Mouse (Mus musculus) cerebellum, adult 11-12 months (tissue): ENCODE data around the gene Srpk2.
"Not testable (repeated sequence)": the region's sequence is repeated elsewhere in the genome, so short reads cannot be mapped to it uniquely, and the experiment has no call there.

ENCODE experiments used
- DNase-seq: peaks from one replicate; pipeline ENCODE4 v3.0.0; 2022

Gene Srpk2

GRCm38 (mm10) chr5:23561227-23561626, 123.2 kb downstream of the Srpk2 start:
- no peak for DNase-seq

GRCm38 (mm10) chr5:23560171-23560570, 124.2 kb downstream of the Srpk2 start:
- DNase-seq: no peak

- DNase-seq: no peak
Observed at GRCm38 (mm10) chr5:23556007-23556770, 128.2 kb downstream of the Srpk2 start.

GRCm38 (mm10) chr5:23553338-23553737, 131.1 kb downstream of the Srpk2 start:
- not testable (repeated sequence) for DNase-seq

DNA sequence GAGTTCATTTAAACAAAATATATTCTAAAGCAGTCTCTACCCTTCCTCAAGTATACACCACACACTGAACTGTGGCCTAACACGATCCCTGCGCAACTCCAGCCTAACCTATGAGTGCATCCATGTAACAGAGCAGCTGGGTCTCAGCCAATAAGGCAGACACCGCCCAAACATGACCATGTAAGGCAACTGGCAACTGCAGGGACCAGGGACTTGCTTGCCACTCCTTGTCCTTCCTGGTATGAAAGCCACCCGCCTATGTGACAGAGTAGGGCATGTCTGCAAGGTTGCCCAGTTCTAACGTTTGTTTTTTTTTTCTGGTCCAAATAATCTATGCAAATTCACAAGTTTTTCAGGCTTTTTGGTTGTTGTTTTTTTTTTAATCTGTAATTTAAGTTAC, 132.7 kb downstream of the Srpk2 start:
- DNase-seq: peak; percentile 15

GRCm38 (mm10) chr5:23535692-23536091, 148.7 kb downstream of the Srpk2 start:
- DNase-seq: no peak

GRCm38 (mm10) chr5:23531541-23532096, 152.8 kb downstream of the Srpk2 start:
- no peak for DNase-seq

DNA sequence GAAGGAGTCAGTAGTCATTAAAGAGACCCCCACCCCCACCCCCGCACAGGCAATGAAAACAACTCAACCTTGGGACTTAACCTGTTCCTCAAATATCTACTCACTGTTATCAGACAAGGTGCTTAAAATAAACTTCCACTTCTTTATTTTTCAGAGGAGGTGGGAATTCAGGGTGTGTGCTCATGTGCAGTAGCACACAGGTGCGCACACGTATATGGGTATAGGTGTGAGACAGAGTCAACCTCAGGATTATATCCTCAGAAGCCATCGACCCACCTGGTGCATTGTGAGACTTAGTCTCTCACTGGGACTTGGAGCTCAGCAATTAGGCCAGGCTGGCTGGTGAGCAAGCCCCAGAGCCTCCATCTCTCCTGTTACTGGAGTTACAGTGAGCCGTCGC, 153.3 kb downstream of the Srpk2 start:
- no peak for DNase-seq

- DNase-seq: no peak
Observed at GRCm38 (mm10) chr5:23524621-23525020, 159.8 kb downstream of the Srpk2 start.

DNA sequence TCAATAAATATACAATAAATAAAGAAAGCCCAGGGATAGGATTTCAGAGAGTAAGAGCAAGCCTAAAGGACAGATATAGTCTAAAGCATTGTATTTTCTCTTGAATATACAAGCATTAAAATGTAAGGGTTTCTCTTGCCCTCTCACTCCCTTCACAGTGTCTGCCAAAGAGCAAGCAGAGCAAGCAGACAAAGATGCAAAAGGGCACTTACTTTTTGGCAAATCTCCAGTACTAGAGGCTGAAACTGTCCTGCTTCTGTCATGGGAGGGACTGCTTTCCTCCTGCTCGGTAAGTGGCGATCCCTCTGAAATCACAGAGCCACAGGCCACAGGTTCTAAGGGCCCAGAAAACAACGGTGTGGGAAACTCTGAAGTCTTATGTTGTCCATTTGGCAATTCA, 160.5 kb downstream of the Srpk2 start:
- no peak for DNase-seq

- DNase-seq: no peak
Observed at GRCm38 (mm10) chr5:23521645-23522044, 162.8 kb downstream of the Srpk2 start.

DNA sequence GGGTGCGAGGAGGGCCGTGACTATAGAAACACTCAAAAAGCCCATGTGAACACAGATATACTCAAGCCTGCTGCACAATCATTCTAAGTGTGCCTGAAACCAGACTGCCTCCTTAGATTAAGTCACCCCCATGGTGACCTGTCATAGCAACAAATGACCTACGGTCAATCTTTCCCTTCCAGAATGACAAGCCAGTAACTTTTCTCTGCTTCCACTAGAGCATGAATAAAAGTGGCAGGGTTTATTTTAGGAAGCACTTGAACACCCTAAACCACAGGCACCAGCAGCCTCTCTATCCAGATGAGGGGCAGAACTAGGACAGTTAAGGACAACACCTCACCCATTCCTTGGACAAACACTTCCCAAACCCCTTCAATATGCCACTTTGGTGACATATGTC, 164.7 kb downstream of the Srpk2 start:
- DNase-seq: no peak

DNA sequence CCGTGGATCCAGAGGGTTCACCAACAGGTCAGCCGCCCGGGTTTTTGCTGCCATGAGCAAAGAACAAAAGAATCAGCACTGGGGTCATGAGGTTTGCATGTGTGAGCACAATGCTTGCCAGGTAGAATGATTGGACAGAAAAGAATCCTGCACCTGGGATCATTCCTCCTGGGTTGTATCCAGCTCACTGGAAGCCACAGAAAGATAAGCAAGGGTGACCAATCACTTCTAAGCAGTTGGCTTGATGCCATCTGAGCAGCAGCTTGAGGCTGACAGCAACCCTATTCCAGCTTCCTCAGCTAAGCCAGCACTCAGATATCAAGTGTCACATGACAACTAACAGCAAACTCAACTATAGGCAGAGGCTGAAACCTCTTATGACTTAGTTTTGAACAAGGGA, 165.7 kb downstream of the Srpk2 start:
- peak; percentile 51 for DNase-seq

GRCm38 (mm10) chr5:23517839-23518238, 166.6 kb downstream of the Srpk2 start:
- peak; percentile 42 for DNase-seq

DNA sequence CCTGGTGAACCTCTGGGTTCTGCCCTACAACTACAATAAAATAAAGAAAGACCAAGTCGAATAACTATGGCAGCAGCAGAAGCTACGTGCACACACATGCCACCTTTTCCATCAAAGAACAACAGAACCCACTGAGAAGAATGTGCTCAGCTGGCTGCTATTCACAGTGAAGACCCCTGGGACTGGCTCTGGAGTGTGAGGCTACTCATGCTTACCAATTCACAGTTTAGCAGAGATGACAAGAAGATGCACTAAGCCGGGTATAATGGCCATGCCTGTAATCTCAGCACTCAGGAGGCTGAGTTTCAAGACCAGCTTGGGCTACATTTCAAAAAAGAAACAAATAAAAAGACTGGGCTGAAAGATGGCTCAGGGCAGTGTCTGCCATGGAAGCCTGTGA, 167.5 kb downstream of the Srpk2 start:
- DNase-seq: no peak

- DNase-seq: no peak
Observed at GRCm38 (mm10) chr5:23515038-23515437, 169.4 kb downstream of the Srpk2 start.

- DNase-seq: no peak
Observed at GRCm38 (mm10) chr5:23513468-23513867, 170.9 kb downstream of the Srpk2 start.

DNA sequence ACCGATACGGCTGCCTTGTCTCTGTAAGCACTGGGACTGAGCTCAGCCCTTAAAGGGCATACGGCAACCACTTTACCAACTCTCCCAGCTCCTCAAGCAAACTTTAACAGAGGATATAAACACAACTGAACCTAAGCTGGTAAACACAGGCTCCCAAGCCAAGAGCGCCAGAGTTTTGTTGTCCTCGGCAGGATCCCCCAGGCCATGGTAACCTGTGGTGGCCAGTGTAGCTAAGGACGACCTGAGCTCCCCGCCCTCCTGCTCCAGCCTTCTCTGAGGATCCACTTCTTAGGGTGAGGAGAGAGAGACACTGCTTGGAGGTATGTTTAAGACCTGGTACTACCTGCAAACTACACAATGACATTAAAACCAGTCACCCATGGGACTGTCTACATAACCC, 171.9 kb downstream of the Srpk2 start:
- no peak for DNase-seq

DNA sequence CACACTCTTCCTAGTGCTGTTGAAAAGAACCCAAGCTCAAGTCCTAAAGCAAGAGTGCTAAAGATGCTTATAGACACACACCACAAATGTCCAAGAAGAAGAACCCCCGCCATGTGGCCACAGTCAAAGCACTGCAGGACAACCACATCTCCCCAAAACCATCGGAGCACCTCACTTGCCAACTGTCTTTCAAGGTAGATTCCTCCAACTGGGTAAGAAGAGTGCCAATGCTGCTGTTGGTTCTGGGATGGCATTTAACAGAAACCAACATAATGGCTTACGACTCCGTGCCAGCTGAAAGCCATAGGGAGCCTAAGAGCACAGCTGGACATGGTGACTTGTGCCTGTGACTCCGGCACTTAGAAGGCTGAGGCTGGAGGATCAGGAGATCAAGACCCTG, 173.0 kb downstream of the Srpk2 start:
- no peak for DNase-seq

DNA sequence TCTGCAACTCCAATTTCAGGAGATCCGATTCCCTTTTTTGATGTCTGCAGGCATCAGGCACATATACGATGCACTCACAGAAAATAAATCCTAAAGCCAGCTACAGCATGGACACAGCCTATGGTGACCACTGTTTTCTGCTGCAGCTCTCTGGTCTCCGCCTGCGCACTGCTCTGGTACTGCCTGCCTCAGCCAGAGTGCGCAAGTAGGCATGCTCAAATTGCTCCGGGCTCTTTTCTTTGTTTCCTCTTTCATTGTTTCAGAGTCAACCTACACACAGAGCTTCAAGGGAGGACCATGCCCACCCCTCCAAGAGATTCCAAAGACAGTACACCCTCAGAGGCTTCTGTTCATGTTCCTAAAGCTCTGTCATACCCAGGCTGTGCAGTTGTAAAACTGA, 175.8 kb downstream of the Srpk2 start:
- DNase-seq: no peak

- DNase-seq: no peak
Observed at GRCm38 (mm10) chr5:23507210-23507609, 177.2 kb downstream of the Srpk2 start.

DNA sequence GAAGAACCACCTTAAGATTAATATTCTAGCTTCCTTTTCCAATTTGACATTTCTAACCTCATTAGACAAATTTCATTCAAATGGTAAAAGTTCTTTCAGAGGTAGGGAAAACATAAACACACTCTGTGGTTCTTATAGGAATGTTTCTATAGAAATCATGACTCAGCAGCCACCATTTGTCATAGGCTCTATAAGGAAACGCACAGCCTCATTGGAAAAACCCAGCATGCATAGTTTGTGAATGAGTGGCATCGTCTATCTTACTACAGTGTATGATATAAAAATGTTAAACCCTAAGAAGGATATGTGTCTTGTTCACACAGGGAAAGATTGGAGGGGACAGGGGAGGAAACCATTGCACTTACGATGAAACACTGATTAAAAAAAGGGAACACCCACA, 178.8 kb downstream of the Srpk2 start:
- no peak for DNase-seq

DNA sequence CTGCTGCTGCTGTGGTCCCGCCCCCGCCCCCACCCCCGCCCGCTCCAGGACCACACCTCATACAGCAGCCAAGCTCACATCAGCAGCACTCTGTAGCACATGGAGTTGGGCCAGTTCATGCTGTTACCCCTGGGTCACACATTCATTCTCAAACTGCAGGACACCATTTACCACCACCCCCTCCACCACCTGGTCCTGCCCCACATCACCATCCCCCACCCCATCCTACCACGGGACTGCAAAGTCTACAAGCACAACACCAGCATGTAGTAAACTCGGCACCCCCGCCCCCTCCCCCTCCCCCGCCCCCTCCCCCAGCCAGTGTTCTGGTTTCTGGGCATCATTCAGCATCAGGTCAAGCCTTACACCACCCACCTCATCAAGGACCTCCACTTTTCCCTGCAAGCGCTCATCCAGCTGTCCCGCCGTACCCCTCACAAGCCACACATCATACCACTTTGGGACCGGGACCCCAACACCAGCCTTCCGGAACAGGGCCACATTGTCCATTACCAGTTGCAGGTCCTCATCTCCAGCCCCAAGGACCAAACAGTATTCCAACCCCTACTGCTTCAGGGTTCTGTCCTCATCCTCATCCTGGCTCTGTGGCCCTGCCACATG, 182.0 kb downstream of the Srpk2 start:
- no peak for DNase-seq

- no peak for DNase-seq
Observed at GRCm38 (mm10) chr5:23501582-23502316, 182.7 kb downstream of the Srpk2 start.
